Mouse (Mus musculus) forebrain, embryonic 15.5 days (tissue): ENCODE data around the gene Pgap2. TPM values are rescaled to one million over a fixed set of nuclear protein-coding genes. Genes with fewer than 3 reads are reported as not detected.
"Not testable (repeated sequence)": the region's sequence is repeated elsewhere in the genome, so short reads cannot be mapped to it uniquely, and the experiment has no call there.

Source experiments
- ATAC-seq: fragments of 200-750 bp; cut with Nextera tagmentation; replicated peaks from 2 replicates; pipeline ENCODE4 v1.8.0; 2017; ENCODE audit warnings: mild to moderate bottlenecking, moderate TSS enrichment, moderate library complexity
- H3K27ac ChIP-seq: fragments of 300-500 bp; sonication (generic); replicated peaks from 2 replicates; pipeline ENCODE4 v1.5.1; 2015; ENCODE audit warnings: mild to moderate bottlenecking, inconsistent platforms
- H3K27me3 ChIP-seq: fragments of 300-500 bp; sonication (generic); 2 replicates; pipeline ENCODE4 v1.6.1; 2015; ENCODE audit warnings: inconsistent platforms
- H3K36me3 ChIP-seq: fragments of 300-500 bp; sonication (generic); 2 replicates; pipeline ENCODE4 v1.6.1; 2015; ENCODE audit warnings: mild to moderate bottlenecking, inconsistent platforms
- H3K4me1 ChIP-seq: fragments of 300-500 bp; sonication (generic); 2 replicates; pipeline ENCODE4 v1.6.1; 2015; ENCODE audit warnings: inconsistent platforms
- H3K4me2 ChIP-seq: fragments of 300-500 bp; sonication (generic); replicated peaks from 2 replicates; pipeline ENCODE4 v1.6.1; 2015; ENCODE audit warnings: mild to moderate bottlenecking, inconsistent platforms
- H3K4me3 ChIP-seq: fragments of 300-500 bp; sonication (generic); 2 replicates; pipeline ENCODE4 v1.5.1; 2015; ENCODE audit warnings: mild to moderate bottlenecking, inconsistent platforms
- H3K9ac ChIP-seq: fragments of 300-500 bp; sonication (generic); replicated peaks from 2 replicates; pipeline ENCODE4 v1.6.1; 2015; ENCODE audit warnings: mild to moderate bottlenecking, inconsistent platforms
- H3K9me3 ChIP-seq: fragments of 300-500 bp; sonication (generic); 2 replicates; pipeline ENCODE4 v1.6.1; 2016; ENCODE audit warnings: inconsistent platforms
- WGBS: fragments of 180-500 bp; shearing (Covaris S2); methylation state at CpG from one replicate; pipeline ENCODE4 v1.1.7; 2015; ENCODE audit warnings: mixed read lengths; 5-methylcytosine and 5-hydroxymethylcytosine counted together
- polyA plus RNA-seq: library from polyadenylated mRNA; unstranded; fragments of >200 nt; fragmentation: Nextera tagmentation; extraction: Ambion mirVana; gene quantifications from 2 replicates; pipeline ENCODE4 v1.2.1, GENCODE M21; 2015

Pgap2 gene
- polyA plus RNA-seq, 1 experiment from 2014 or later: 52.9 TPM

- Histone ChIP-seq H3K27ac (no peak overlapping the region), H3K27me3 (no peaks in the 10 kb centered on the region), H3K9ac (no peak overlapping the region), H3K9me3 (no peaks in the 10 kb centered on the region), H3K4me1 (no peaks in the 10 kb centered on the region), H3K4me3 (no peak overlapping the region), H3K36me3 (no peaks in the 10 kb centered on the region), H3K4me2 (no peak overlapping the region)
- 89% methylated on average over 3 of the region's 3 CpGs for WGBS
- no peak for ATAC-seq
These were observed 46.6 kb downstream of the Pgap2 start for GRCm38 (mm10) chr7:102256636-102257035.

GRCm38 (mm10) chr7:102258189-102258588 is 48.2 kb downstream of the Pgap2 start:
- Histone ChIP-seq H3K4me3 (no peak overlapping the region), H3K9me3 (no peaks in the 10 kb centered on the region), H3K4me1 (no peaks in the 10 kb centered on the region), H3K4me2 (no peak overlapping the region), H3K27me3 (no peaks in the 10 kb centered on the region), H3K27ac (no peak overlapping the region), H3K36me3 (no peaks in the 10 kb centered on the region), H3K9ac (no peak overlapping the region)
- 13% methylated on average over 4 of the region's 4 CpGs for WGBS
- ATAC-seq: peak; percentile 82

- Histone ChIP-seq H3K36me3 (no peaks in the 10 kb centered on the region), H3K4me1 (no peaks in the 10 kb centered on the region), H3K27me3 (no peaks in the 10 kb centered on the region), H3K4me3 (no peak overlapping the region), H3K4me2 (no peak overlapping the region), H3K9me3 (no peaks in the 10 kb centered on the region), H3K27ac (no peak overlapping the region), H3K9ac (no peak overlapping the region)
- ATAC-seq: no peak
- WGBS: 68% methylated on average over 3 of the region's 3 CpGs
These were observed 48.7 kb downstream of the Pgap2 start for GRCm38 (mm10) chr7:102258753-102259152.

- Histone ChIP-seq H3K27ac (no peak overlapping the region), H3K36me3 (no peaks in the 10 kb centered on the region), H3K4me1 (no peaks in the 10 kb centered on the region), H3K4me2 (no peak overlapping the region), H3K27me3 (no peaks in the 10 kb centered on the region), H3K4me3 (no peak overlapping the region), H3K9ac (no peak overlapping the region), H3K9me3 (no peaks in the 10 kb centered on the region)
- ATAC-seq: no peak
- 84% methylated on average over 10 of the region's 10 CpGs for WGBS
These were observed 49.9 kb downstream of the Pgap2 start for GRCm38 (mm10) chr7:102259716-102260479.

- no peaks in the 10 kb centered on the region for H3K36me3 ChIP-seq
- no peaks in the 10 kb centered on the region for H3K4me1 ChIP-seq
- no peak overlapping the region for H3K9ac ChIP-seq
- H3K4me3 ChIP-seq: no peak overlapping the region
- H3K27me3 ChIP-seq: no peaks in the 10 kb centered on the region
- no peak for ATAC-seq
- WGBS: 90% methylated on average over 1 of the region's 1 CpGs
- H3K27ac ChIP-seq: no peak overlapping the region
- no peaks in the 10 kb centered on the region for H3K9me3 ChIP-seq
- H3K4me2 ChIP-seq: no peak overlapping the region
These were observed 50.5 kb downstream of the Pgap2 start for GRCm38 (mm10) chr7:102260518-102260917.

GRCm38 (mm10) chr7:102263020-102263419 is 53.0 kb downstream of the Pgap2 start:
- H3K4me2 ChIP-seq: no peak overlapping the region
- no peak for ATAC-seq
- H3K9me3 ChIP-seq: no peaks in the 10 kb centered on the region
- WGBS: 90% methylated on average over 2 of the region's 2 CpGs
- H3K9ac ChIP-seq: no peak overlapping the region
- H3K27me3 ChIP-seq: no peaks in the 10 kb centered on the region
- no peaks in the 10 kb centered on the region for H3K4me1 ChIP-seq
- no peaks in the 10 kb centered on the region for H3K36me3 ChIP-seq
- H3K4me3 ChIP-seq: no peak overlapping the region
- H3K27ac ChIP-seq: no peak overlapping the region

GRCm38 (mm10) chr7:102266021-102266400 is 56.0 kb downstream of the Pgap2 start:
- peaks cover 11% of the 10 kb centered on the region for H3K4me1 ChIP-seq
- H3K4me3 ChIP-seq, H3K27me3 ChIP-seq, H3K9ac ChIP-seq, ATAC-seq, H3K36me3 ChIP-seq, H3K4me2 ChIP-seq, H3K27ac ChIP-seq, H3K9me3 ChIP-seq: not testable (repeated sequence)
- 95% methylated on average over 10 of the region's 10 CpGs for WGBS

- H3K27me3 ChIP-seq: no peaks in the 10 kb centered on the region
- no peak overlapping the region for H3K9ac ChIP-seq
- peak; percentile 58; the same call in 1 of the 2 replicates for ATAC-seq
- no peaks in the 10 kb centered on the region for H3K36me3 ChIP-seq
- H3K4me2 ChIP-seq: no peak overlapping the region
- no peaks in the 10 kb centered on the region for H3K9me3 ChIP-seq
- H3K4me1 ChIP-seq: peaks cover 11% of the 10 kb centered on the region
- WGBS: 55% methylated on average over 14 of the region's 14 CpGs
- no peak overlapping the region for H3K27ac ChIP-seq
- no peak overlapping the region for H3K4me3 ChIP-seq
These were observed 56.5 kb downstream of the Pgap2 start for GRCm38 (mm10) chr7:102266401-102267042.

GRCm38 (mm10) chr7:102267113-102267579 is 57.1 kb downstream of the Pgap2 start:
- Histone ChIP-seq H3K4me2 (peak overlapping the region; percentile 87), H3K9ac (peak overlapping the region; percentile 67), H3K36me3 (no peaks in the 10 kb centered on the region), H3K4me3 (peak overlapping the region; percentile 79), H3K27ac (peak overlapping the region; percentile 52), H3K27me3 (no peaks in the 10 kb centered on the region), H3K4me1 (peaks cover 11% of the 10 kb centered on the region), H3K9me3 (no peaks in the 10 kb centered on the region)
- WGBS: under 1% methylated on average over 34 of the region's 34 CpGs
- ATAC-seq: peak; percentile 92

- peak within 1 kb of the TSS; percentile 52 for H3K27ac ChIP-seq
These were observed 57.8 kb downstream of the Pgap2 start, which contains the start of gene Stim1 for GRCm38 (mm10) chr7:102267601-102268394. TSS of gene Stim1 (plus strand) at chr7:102267806.

GRCm38 (mm10) chr7:102268395-102268748 is 58.4 kb downstream of the Pgap2 start:
- H3K4me1 ChIP-seq: peaks cover 11% of the 10 kb centered on the region
- no peaks in the 10 kb centered on the region for H3K9me3 ChIP-seq
- no peaks in the 10 kb centered on the region for H3K27me3 ChIP-seq
- no peak for ATAC-seq
- peak overlapping the region; percentile 79 for H3K4me3 ChIP-seq
- H3K9ac ChIP-seq: peak overlapping the region; percentile 67
- no peaks in the 10 kb centered on the region for H3K36me3 ChIP-seq
- peak overlapping the region; percentile 87 for H3K4me2 ChIP-seq
- WGBS: 3% methylated on average over 12 of the region's 12 CpGs
- no peak overlapping the region for H3K27ac ChIP-seq

More at GRCm38 (mm10) chr7:102267601-102268394, 57.8 kb downstream of the Pgap2 start, which contains the start of gene Stim1:
- ATAC-seq: peak; percentile 87
- H3K4me1 ChIP-seq: peaks cover 11% of the 10 kb centered on the region
- H3K4me3 ChIP-seq: peak within 1 kb of the TSS; percentile 79
- under 1% methylated on average over 63 of the region's 73 CpGs for WGBS
- no peaks in the 10 kb centered on the region for H3K36me3 ChIP-seq
- no peaks in the 10 kb centered on the region for H3K27me3 ChIP-seq
- H3K9ac ChIP-seq: peak within 1 kb of the TSS; percentile 67
- H3K4me2 ChIP-seq: peak within 1 kb of the TSS; percentile 87
- H3K9me3 ChIP-seq: no peaks in the 10 kb centered on the region

- Histone ChIP-seq H3K4me3 (no peak overlapping the region), H3K27me3 (no peaks in the 10 kb centered on the region), H3K4me2 (no peak overlapping the region), H3K36me3 (no peaks in the 10 kb centered on the region), H3K4me1 (peaks cover 11% of the 10 kb centered on the region), H3K9me3 (no peaks in the 10 kb centered on the region), H3K27ac (no peak overlapping the region), H3K9ac (no peak overlapping the region)
- 94% methylated on average over 3 of the region's 3 CpGs for WGBS
- ATAC-seq: no peak
These were observed 62.5 kb downstream of the Pgap2 start for GRCm38 (mm10) chr7:102272422-102272948.
